Mouse (Mus musculus) embryonic fibroblast, embryonic 13.5 days (primary cell): ENCODE results near the gene Apoe. TPM values are rescaled to one million over a fixed set of nuclear protein-coding genes. Genes with fewer than 3 reads are reported as not detected.
"Not testable (repeated sequence)": the region's sequence is repeated elsewhere in the genome, so short reads cannot be mapped to it uniquely, and the experiment has no call there.

Experiments
- H3K27ac ChIP-seq: 2 replicates; pipeline ENCODE4 v1.5.1; 2012; ENCODE audit warnings: low read length, control low read depth, inconsistent platforms; ENCODE audit not compliant: insufficient read depth
- H3K4me1 ChIP-seq: 2 replicates; pipeline ENCODE4 v1.6.1; 2011; ENCODE audit warnings: low read length; ENCODE audit not compliant: control insufficient read depth, insufficient read depth
- H3K4me3 ChIP-seq: 2 replicates; pipeline ENCODE4 v1.5.1; 2011; ENCODE audit warnings: mild to moderate bottlenecking, control low read depth, low read length; ENCODE audit not compliant: insufficient read depth
- CTCF ChIP-seq: IDR thresholded peaks from 2 replicates; pipeline ENCODE4 v1.5.1; 2011; ENCODE audit warnings: mild to moderate bottlenecking, control low read depth, low read length, moderate library complexity, borderline replicate concordance; ENCODE audit not compliant: insufficient read depth
- POLR2A ChIP-seq: IDR thresholded peaks from 2 replicates; pipeline ENCODE4 v1.6.1; 2011; ENCODE audit warnings: low read depth, mild to moderate bottlenecking, control low read depth, low read length, moderate library complexity
- polyA plus RNA-seq: library from polyadenylated mRNA; stranded (reverse); fragments of >200 nt; gene quantifications from 2 replicates; pipeline ENCODE4 v1.2.4, GENCODE M21; 2011; ENCODE audit warnings: low read depth; ENCODE audit not compliant: missing spikeins, insufficient read length

Apoe gene
- polyA plus RNA-seq, 1 experiment, result 34.9 TPM

GRCm38 (mm10) chr7:19691873-19692865 is 6.8 kb downstream of the Apoe start, which contains the start of gene Apoc1:
TSS of gene Apoc1 (minus strand) at chr7:19692660.
- Histone ChIP-seq H3K27ac (no peak within 1 kb of the TSS), H3K4me3 (no peak within 1 kb of the TSS), H3K4me1 (no peaks in the 10 kb centered on the region)
- TF ChIP-seq POLR2A, result no peak
- TF ChIP-seq CTCF, result no peak

GRCm38 (mm10) chr7:19691434-19691833 is 7.6 kb downstream of the Apoe start:
- no peak for TF ChIP-seq POLR2A
- Histone ChIP-seq H3K4me3 (no peak overlapping the region), H3K4me1 (no peaks in the 10 kb centered on the region), H3K27ac (no peak overlapping the region)

DNA sequence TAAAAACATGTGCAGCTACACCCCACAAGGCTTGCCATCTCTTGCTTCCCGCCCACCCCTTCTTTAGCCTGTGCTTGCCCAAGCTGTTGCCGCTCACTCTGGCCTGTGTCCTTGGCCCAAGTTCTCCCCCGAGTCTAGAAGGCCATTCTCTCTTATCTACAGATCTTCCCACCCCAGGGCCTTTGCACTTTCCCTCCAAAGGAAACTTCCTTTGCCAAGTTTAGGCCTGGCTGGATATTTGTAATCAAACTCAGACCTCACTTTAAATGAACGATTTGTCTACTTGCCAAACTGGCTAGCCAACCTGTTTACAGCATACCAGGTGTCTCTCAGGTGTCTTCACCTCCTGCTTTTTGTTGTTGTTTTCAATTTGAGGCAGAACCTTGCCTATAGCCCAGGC is 8.1 kb downstream of the Apoe start:
- H3K4me1 ChIP-seq, result no peaks in the 10 kb centered on the region
- no peak for TF ChIP-seq POLR2A
- TF ChIP-seq CTCF, result no peak
- no peak overlapping the region for H3K27ac ChIP-seq
- H3K4me3 ChIP-seq, result no peak overlapping the region

DNA sequence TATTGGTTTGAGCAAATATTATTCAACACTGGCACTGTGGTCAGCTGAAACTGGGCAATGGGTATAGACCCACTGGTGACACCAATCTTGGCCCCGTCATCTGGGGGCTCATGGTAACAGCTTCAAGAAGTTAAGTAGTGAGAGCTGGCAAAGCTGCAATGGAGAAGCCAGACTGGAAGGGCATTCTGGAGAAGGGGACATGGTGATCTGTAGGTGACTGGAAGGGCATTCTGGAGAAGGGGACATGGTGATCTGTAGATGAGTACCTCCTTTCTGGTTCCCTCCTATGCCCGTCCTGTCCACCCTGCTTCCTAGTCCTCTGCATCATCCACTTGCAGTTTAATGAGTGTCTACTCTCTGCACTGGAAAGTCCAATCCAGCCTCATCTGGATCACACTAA is 10.4 kb downstream of the Apoe start:
- H3K27ac ChIP-seq, result no peak overlapping the region
- H3K4me3 ChIP-seq, result no peak overlapping the region
- no peak for TF ChIP-seq CTCF
- TF ChIP-seq POLR2A, result no peak
- H3K4me1 ChIP-seq, result no peaks in the 10 kb centered on the region

DNA sequence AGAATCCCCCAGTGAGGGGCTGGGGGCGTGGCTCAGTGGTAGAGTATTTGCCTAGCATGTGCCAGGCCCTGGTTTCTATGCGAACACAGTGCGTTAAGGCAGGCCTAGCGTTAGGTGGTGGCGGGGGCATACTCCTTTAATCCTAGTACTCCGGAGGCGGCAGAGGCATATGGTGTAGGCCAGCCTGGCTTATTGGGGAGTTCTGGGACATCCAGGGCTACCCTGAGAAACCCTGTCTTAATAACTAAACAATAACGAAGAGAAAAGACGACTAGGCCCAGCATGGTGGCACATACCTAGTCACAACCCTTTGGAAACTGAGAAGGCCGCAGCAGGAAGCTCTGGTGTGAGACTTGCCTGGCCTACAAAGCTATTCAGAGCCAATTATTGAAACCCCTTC is 10.9 kb downstream of the Apoe start:
- Histone ChIP-seq H3K4me3 (no peak overlapping the region), H3K4me1 (no peaks in the 10 kb centered on the region)
- no peak for TF ChIP-seq POLR2A
- no peak for TF ChIP-seq CTCF

GRCm38 (mm10) chr7:19686927-19687583 is 11.9 kb downstream of the Apoe start:
- not testable (repeated sequence) for H3K4me3 ChIP-seq, H3K27ac ChIP-seq, H3K4me1 ChIP-seq

More for the DNA sequence above, 10.9 kb downstream of the Apoe start:
- H3K27ac ChIP-seq, result no peak overlapping the region

DNA sequence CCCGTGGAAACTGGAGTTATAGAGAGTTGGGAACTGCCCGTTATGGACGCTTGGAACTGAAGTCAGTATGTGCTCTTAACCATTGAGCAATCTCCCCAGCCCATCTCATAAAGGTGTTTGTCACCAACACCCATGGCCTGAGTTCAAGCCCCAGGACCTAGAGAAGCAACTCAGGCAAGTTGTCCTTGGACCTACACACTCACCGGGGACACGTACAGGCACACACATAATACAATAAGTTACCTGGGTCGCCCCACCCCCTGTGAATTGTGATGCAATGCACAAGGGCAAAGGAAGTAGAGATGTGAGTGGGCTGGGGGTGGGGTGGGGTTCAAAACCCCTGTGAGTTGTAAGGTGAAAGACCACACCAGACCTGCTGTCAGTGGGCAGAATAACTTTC is 12.5 kb downstream of the Apoe start:
- Histone ChIP-seq H3K4me1 (no peaks in the 10 kb centered on the region), H3K27ac (no peak overlapping the region), H3K4me3 (no peak overlapping the region)
- no peak for TF ChIP-seq POLR2A
- no peak for TF ChIP-seq CTCF

DNA sequence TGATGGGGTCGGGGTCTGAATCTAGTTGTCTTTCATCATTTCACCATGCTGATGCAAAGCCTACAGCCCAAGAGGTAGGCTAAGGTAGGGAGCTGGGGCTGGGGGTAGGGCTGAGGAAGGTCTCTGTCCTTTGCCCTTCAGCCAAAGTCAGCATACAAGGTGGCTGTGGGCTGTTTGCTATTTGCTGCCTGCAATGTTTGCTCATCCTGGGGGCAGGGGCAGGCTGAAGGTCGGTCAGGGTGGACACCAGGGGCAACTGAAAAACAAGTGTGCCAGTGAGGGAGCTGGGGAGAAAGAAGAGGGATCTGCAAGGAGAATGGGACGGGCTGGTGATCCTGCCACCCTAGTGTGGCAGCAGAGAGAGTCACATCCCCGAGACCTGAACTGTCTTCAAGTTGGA is 13.6 kb downstream of the Apoe start:
- no peaks in the 10 kb centered on the region for H3K4me1 ChIP-seq
- TF ChIP-seq CTCF (no peak), POLR2A (no peak)
- no peak overlapping the region for H3K4me3 ChIP-seq
- no peak overlapping the region for H3K27ac ChIP-seq

GRCm38 (mm10) chr7:19683771-19684201 is 15.2 kb downstream of the Apoe start:
- H3K4me3 ChIP-seq, result no peak overlapping the region
- no peaks in the 10 kb centered on the region for H3K4me1 ChIP-seq
- no peak for TF ChIP-seq POLR2A
- TF ChIP-seq CTCF, result no peak
- no peak overlapping the region for H3K27ac ChIP-seq

DNA sequence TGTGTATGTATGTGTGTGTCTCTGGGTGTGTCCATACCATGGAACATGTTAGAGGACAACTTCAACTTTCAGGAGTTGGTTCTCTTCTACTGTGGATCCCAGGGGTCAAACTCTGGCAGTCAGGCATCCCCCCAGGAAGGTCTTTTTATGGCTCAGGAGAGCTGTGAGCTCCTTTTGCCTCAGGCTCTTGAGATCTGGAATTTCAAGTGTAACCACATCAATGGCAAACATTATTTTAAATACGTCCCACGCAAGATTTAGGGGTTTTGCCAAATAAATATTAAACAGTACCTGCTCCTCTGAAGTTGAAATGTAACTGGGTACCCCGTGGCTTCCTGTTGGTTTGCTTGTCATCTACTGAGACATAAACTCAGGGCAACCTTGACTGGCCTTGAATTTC is 16.0 kb downstream of the Apoe start:
- H3K4me1 ChIP-seq, result no peaks in the 10 kb centered on the region
- H3K4me3 ChIP-seq, result no peak overlapping the region
- TF ChIP-seq POLR2A, result no peak
- H3K27ac ChIP-seq, result no peak overlapping the region
